Mouse (Mus musculus): ENCODE measurements around the gene Csrnp2.

The Csrnp2 gene

DNA sequence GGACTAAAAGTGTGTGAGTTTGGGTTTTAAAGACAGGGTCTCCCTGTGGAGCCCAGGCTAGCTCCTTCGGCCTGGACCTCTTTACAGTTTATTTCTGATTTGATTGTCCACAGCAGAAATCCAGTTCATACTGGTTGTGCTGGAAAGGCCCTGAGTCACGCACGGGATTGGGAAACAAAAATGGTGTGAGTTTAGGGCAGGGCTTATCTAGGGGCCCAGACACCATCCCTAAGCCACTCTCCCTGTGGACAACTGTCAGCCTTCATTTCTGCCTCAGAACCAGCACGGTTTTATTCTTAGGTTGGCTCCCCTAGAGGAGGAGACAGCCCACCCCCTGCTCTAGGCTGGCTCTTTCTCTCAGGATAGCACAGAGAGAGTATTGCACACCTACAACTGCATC lies 62.1 kb downstream of the Csrnp2 start:
- no peak for DNase-seq (ENCODE audit: low read depth, low spot score)

DNA sequence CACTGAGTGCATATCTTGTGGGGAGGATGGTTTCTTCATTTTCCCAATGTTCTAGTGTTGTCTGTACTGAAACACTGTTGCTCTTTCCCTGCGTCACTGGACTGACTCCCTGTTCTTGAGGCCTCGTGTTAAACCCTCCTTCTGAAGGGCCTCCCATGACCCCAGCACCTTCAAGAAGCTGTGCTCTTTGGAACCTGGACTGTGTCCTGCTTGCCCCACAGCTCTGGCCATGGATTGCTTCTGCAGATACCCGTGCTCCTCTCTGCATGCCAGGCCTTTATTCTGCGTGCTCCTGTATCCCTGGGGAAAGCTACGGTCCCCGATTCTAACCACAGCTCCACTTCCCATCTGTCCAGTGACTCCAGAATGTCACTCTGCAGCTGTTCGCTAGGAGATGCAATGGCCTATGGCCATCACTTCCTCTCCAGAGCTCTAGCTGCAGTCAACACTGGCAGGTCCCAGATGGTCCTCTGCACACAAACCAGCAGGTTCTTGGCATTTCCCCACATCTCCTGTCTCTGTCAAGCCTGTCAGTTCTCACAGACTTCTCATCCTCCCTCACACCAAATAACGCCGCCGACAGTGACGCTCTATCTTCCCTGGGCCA lies 65.2 kb downstream of the Csrnp2 start:
- no peak for DNase-seq (ENCODE audit: low read depth, low spot score)

Measured in retina, adult 2 months (tissue).